Mouse (Mus musculus) frontal cortex, adult (tissue): ENCODE results near the gene Fanca.
"Not testable (repeated sequence)": the region's sequence is repeated elsewhere in the genome, so short reads cannot be mapped to it uniquely, and the experiment has no call there.

Source experiments
- ATAC-seq: cut with Nextera tagmentation; 2 replicates; pipeline ENCODE4 v1.9.2; 2017; ENCODE audit warnings: mild to moderate bottlenecking, moderate library complexity, mixed read lengths; ENCODE audit not compliant: low TSS enrichment

The Fanca gene

DNA sequence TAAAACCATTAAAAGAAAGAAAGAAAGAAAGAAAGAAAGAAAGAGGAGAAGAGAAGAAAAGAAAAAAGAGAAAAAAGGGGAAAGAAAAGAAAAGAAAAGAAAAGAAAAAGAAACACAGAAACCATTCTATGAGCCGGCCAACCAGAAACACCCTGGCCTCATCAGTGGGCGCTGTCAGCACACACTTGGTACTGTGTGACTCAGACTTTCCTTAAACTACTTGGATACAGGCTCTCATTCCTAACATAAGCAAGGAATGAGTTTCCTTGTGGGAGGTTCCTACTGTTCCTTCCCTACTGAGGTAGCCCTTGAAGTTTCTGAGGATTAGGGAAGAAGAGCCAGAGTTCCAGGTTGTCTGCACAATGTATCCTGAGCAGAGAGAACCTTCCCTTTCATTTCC is 12.9 kb upstream of the Fanca start:
- peak; percentile 88 for ATAC-seq

DNA sequence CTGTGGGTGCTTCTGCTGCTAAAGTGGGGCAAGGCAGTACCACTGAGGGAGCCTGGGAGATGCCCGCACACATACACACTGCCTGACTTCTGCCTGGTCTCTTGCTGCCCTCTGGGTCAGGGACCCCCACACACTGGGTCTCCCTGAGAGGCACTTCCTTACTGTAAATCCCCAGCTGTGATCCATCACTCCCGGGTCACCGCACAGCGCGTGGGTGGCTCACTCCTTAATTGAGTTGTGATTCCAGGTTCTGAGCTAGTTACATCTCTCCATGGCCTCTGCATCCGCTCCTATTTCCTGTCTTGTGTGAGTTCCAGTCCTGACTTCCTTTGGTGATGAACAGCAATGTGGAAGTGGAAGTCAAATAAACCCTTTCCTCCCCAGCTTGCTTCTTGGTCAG is 12.3 kb upstream of the Fanca start:
- no peak for ATAC-seq

GRCm38 (mm10) chr8:123329961-123330360 is 11.6 kb upstream of the Fanca start:
- no peak for ATAC-seq

GRCm38 (mm10) chr8:123329350-123329749 is 11.0 kb upstream of the Fanca start:
- no peak for ATAC-seq

GRCm38 (mm10) chr8:123328552-123328951 is 10.2 kb upstream of the Fanca start:
- ATAC-seq: no peak

- no peak for ATAC-seq
Measured at GRCm38 (mm10) chr8:123319522-123320164, 1.3 kb upstream of the Fanca start.

- ATAC-seq: no peak
Measured at GRCm38 (mm10) chr8:123317781-123318466, 452 bp downstream of the Fanca start.

- no peak for ATAC-seq
Measured at GRCm38 (mm10) chr8:123308738-123309137, 9.6 kb downstream of the Fanca start.

DNA sequence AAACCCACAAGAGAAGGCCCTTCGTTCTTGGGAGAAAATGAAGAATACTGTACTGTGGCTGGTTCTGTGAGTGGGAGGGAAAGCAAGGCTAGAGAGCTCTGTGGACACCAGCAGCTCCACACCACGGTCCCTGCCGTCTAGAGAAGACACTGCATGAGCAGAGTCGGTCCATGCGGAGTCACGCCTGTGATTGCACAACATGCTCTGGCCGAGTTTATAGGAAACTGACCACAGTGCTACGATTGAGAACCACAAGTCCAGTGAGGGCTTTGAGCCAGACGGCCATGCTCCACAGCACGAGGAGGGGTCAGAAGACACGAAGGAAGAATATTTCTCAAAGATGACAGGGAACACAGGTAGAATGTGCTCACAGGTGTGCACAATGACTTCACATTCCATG is 20.1 kb downstream of the Fanca start:
- ATAC-seq: no peak

- no peak for ATAC-seq
Measured at GRCm38 (mm10) chr8:123292785-123293184, 25.6 kb downstream of the Fanca start.

DNA sequence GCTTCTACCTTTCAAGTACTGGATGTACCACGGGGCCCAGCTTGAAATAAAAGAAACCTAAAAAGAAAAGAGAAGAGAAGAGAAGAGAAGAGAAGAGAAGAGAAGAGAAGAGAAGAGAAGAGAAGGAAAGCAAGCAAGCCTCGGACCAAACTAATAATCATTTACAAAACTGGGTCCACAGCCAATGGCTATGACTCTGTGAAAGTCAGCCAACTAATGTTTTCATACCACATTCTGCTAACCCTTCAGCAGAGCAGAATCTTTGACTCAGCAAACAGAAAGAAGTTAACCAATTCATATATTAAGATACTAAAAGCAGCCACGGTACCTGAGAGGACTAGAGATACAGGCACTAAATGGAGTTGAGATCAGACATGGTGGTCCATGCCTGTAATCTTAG is 26.1 kb downstream of the Fanca start:
- no peak for ATAC-seq

- ATAC-seq: no peak
Measured at GRCm38 (mm10) chr8:123291716-123292115, 26.7 kb downstream of the Fanca start.

DNA sequence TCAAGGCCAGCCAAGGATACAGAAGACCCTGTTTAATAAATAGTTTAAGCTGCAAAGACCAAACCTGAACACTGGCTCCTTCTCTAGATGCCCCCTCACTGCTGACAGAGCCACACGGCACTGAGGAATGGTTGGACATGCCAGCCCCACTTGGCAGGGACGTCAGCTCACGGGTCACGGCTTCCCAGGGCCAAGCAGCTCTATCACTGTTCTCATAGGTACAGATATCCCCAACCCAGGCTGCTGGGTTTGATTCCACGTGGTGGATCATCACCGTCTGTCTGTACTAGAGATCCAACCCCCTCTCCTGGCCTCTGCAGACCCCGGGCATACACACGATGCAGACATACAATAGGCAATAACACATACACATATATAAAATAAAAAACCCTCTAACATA is 27.7 kb downstream of the Fanca start:
- ATAC-seq: no peak

DNA sequence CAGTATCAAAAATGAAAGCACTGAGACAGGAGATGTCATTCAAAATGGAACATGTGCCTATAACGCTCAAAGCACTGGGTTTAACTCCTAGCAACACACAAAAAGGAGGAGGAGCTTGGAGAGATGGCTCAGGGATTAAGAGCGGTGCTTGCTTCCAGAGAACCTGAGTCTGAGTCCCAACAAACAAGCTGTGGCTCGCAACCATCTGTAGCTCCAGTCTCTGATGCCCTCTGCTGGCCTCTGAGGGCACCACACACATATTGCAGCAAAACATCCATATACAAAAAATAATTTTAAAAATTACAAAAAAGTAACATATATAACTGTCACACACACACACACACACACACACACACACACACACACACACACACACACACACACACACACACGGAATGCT is 28.2 kb downstream of the Fanca start:
- no peak for ATAC-seq

DNA sequence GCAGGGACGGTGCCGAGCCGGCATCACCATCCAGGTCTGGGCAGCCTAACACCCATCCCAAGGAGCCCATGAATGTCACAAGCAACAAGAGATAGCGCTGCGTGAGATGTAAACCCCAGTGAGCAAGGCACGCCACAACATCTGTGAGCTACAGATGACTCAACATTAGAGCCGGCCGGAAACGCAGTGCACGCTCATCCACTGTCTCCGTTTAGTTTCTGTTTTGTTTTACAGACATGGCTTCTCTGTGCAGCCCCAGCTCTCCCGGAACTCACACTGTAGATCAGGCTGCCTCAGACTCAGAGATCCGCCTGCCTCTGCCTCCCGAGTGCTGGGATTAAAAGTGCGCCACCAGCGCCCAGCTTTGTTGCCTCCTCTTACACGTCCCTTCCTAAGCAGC is 31.0 kb downstream of the Fanca start:
- no peak for ATAC-seq

DNA sequence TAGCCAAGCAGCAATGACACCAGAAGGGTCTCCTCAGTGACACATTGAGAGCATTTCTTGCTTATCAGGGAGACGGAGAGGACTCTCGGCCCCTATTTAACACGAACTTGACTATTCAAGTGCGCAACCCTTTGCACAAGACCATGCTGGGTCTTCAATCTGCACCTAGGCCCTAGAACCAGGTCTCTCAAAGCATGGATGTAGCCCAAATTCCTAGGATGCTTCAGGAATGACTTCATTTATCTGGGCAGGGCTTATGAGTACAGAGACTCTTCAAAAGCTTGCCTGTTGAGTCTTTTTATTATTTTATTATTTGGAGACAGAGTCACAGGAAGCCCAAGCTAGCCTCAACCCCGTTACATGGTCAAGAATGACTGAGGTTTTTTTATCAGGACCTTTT is 33.9 kb downstream of the Fanca start:
- ATAC-seq: no peak

DNA sequence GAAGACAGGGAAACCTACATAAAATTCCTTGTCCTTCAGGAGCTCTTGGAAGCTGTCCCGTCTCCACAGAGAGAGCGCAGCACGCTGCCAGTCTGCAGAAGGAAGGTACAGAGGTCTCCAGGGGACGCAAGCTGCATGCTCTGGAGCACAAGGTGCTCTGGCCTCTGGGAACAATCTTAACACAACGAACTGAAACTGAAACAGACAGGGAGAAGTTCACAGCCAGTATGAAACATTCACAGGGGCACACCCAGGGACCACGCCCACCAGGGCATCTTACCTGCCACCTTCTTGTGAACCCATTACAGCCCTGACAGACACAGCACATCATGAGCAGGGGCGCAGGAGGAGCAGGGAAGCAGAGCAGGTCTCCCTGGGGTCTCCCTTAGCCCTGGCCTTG is 34.4 kb downstream of the Fanca start:
- ATAC-seq: no peak

GRCm38 (mm10) chr8:123282994-123283393 is 35.4 kb downstream of the Fanca start:
- ATAC-seq: not testable (repeated sequence)

DNA sequence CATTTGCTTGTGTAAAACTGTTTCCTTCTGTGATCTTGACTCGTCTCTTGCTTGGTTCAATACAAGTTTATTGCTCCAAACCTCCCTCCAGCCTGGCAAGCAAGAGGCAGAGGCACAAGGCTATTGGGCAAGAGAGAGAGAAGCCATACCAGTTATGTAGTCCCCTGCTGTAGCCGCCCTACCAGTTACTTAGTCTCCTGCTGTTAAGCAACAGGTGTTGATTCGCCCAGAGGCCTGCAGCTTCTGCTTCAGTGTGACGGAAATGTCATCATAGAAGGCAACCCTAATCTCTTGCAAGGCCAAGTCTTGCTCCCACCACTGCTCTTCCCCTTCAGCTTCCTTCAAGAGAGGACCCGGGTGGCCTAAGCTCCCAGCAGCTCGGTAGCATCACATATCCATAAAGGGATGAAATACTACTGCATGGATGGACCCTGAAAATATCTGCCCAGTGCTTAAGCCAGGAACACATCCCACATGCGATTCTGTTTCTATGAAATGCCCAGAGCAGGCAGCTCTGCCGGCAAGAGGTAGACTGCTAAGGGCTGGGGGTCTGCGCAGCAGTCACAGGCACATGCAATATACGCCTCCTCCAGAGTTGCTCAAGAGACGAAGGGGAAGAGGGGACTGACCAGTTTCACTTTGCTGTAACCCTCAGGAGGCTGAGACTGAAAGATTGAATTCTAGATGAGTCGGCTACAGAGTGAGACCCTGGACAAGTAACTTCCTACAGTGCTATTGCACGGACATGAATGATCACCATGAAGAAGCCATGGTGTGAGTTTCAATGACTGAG is 37.9 kb downstream of the Fanca start:
- no peak for ATAC-seq

DNA sequence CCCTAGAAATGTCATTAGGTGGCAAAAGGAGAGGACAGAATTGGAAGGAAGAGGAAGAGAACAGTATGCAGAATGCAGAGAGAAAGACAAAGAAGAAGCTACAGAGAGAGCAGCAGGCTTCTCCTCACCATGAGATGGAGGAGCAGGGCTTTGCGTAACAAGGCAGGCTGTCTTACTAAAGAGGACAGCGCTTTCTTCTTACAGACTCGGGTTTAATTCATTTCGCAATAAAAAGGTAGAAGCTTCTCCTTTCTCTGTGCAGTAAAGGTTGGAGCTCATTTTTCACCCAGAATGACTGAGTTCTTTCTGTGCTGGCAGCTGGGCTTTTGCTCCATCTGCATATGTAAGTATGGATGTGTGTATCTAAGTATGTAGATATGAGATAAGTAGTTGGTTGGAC is 38.5 kb downstream of the Fanca start:
- no peak for ATAC-seq

- ATAC-seq: no peak
Measured at GRCm38 (mm10) chr8:123278445-123278844, 39.9 kb downstream of the Fanca start.

GRCm38 (mm10) chr8:123275096-123275495 is 43.3 kb downstream of the Fanca start:
- no peak for ATAC-seq

- no peak for ATAC-seq
Measured at GRCm38 (mm10) chr8:123274447-123274846, 43.9 kb downstream of the Fanca start.
